Mouse (Mus musculus): ENCODE measurements around the gene Esp18.

The Esp18 gene

GRCm38 (mm10) chr17:39406059-39406458, at the start of gene Esp18:
Gene Esp18 (plus strand): TSS chr17:39406359.
- no peak for DNase-seq (ENCODE audit: low spot score)

GRCm38 (mm10) chr17:39363316-39363715, 42.8 kb upstream of the Esp18 start:
- DNase-seq (ENCODE audit: low spot score), result no peak

All from lung, postnatal 25 days (tissue).